Mouse (Mus musculus): ENCODE data around the gene Fkbp9.

- TF ChIP-seq CTCF (IDR thresholded peaks at IDR 0.05; ENCODE audit: low read depth) (no peak), EP300 (IDR thresholded peaks at IDR 0.05; ENCODE audit: low read depth) (no peak)
These were observed 84.4 kb downstream of the Fkbp9 start for GRCm38 (mm10) chr6:56916279-56916678.

Measured in liver, embryonic 14.5 days (tissue).